Mouse (Mus musculus) spleen, postnatal 10 days (tissue): ENCODE results near the gene Fbxw25.
"Not testable (repeated sequence)": the region's sequence is repeated elsewhere in the genome, so short reads cannot be mapped to it uniquely, and the experiment has no call there.

Experiments
- DNase-seq, 2 experiments: peaks; one replicate each; pipeline ENCODE4 v3.0.0; 2021 to 2022; ENCODE audit warnings: low spot score in 2 of 2

Gene Fbxw25

DNA sequence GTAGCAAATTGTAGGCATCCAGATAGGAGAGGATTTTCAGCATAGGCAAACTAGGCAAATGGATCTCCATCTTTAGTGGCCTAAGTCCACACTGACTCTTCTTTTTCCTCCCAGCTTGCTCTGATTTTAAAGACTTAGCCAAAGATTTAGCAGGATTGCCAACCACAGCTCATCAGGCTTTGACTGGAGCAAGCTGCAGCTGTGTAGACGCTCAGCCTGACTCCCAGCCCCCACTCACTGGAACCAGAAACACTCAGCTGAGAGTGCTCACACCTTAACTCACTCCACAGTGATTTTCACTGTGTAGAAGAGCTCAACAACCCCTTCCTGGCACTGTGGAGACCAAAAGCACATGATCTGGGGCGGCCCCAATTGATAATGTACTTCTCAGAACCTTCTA, at the start of gene Fbxw25:
Gene Fbxw25 (minus strand): TSS at position 101 of the 400 bp plus-strand sequence.
- not testable (repeated sequence) for DNase-seq

DNA sequence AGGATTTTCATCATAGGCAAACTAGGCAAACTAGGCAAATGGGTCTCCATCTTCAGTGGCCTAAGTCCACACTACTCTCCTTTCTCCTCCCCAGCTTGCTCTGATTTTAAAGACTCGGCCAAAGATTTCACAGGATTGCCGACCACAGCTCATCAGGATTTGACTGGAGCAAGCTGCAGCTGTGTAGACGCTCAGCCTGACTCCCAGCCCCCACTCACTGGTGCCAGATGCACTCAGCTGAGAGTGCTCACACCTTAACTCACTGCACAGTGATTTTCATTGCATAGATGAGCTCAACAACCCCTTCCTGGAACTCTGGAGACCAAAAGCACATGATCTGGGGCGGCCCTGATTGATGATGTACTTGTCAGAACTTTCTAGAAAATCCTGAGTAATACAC, 38.1 kb upstream of the Fbxw25 start, which contains the start of gene Fbxw18:
Gene Fbxw18 (minus strand): TSS at position 101 of the 400 bp plus-strand sequence.
- DNase-seq: not testable (repeated sequence)

DNA sequence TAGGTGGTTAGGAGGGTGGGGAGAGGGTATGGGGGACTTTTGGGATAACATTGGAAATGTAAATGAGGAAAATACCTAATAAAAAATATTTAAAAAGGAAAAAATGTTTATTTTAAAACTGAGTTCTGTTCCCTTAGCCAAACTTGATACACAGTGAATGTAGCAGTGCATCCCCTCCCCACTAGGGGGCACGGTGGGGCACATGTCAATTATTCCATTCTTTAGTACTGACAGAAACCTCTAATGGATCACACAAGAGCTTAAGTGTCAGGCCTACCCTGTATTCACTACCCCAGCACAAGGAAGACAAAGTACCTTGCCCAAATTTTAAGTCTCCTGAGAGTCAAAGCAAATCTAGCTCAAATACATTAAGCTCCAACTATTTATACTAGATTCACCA, 20.8 kb upstream of the Fbxw25 start:
- DNase-seq: peak in 1 of 2 experiments; percentile 47

DNA sequence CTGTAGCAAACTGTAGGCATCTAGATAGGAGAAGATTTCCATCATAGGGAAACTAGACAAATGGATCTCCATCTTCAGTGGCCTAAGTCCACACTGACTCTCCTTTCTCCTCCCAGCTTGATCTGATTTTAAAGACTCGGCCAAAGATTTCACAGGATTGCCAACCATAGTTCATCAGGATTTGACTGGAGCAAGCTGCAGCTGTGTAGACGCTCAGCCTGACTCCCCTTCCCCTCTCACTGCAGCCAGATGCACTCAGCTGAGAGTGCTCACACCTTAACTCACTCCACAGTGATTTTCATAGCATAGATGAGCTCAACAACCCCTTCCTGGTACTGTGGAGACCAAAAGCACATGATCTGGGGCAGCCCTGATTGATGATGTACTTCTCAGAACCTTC, 38.5 kb downstream of the Fbxw25 start, which contains the start of gene Fbxw24:
Gene Fbxw24 (minus strand): TSS at position 101 of the 400 bp plus-strand sequence.
- not testable (repeated sequence) for DNase-seq

DNA sequence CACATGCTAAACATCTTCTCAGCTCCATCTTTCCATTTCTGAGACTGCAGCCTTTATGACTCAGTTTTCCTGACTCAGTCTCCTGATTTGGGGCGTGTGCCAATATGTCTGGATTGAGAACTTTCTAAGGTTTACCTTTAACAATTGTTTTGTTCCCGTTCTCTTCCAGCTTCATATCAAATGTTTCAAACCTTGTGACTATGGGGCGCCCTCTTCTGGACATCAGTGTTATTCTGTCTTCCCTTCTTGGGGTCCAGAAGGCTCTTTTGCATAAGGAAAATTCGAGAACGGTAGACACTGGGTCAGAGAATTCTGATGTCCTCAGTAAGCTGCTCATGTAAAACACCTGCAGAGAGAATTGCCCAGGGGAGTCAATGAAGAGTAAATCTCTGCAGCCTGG, 57.6 kb downstream of the Fbxw25 start:
- DNase-seq: peak in 1 of 2 experiments; percentile 17

DNA sequence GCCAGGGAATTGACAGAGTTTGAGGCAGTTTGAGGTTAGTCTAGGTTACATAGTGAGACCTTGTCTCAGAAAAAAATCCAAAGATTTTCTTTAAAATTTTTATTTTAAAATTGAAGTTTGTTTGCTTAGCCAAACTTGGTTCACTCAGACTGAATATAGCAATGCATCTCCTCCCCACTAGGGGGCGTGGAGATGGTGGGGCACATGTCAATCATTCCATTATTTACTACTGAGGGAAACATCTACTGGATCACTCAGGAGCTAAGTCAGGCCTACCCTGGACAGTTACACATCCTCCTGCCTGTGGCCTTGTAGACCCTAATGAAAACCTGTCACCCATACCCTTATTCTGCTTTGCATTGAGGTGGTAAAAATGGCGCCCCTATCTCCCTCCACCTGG, 62.3 kb downstream of the Fbxw25 start:
- peak in 1 of 2 experiments; percentile 16 for DNase-seq

DNA sequence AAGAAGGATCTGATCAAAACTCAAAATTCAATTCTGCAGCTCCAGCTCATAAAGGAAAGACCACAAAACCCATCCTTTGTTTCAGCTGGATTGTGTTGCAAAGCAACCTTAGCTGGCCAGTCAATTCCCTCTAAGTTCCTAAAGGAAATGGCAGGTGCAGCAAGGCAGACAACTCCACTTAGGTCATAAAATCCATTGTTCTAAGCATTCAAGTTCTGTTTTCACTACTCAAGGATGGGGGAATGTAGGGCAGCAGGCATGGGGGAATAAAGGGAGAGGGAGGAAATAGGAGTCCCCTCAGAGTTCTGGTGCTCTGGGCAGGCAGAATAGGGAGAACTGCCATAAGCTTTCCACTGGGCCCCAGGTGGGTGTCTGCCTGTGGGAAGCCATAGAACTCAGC, 67.2 kb downstream of the Fbxw25 start:
- DNase-seq: no peak
